Mouse (Mus musculus) intestine, postnatal 0 days (tissue): ENCODE measurements around the gene Hspa1a. TPM values are rescaled to one million over a fixed set of nuclear protein-coding genes. Genes with fewer than 3 reads are reported as not detected.
"Not testable (repeated sequence)": the region's sequence is repeated elsewhere in the genome, so short reads cannot be mapped to it uniquely, and the experiment has no call there.

Experiments used
- ATAC-seq: fragments of 200-750 bp; cut with Nextera tagmentation; 2 replicates; pipeline ENCODE4 v1.8.0; 2017; ENCODE audit warnings: mild to moderate bottlenecking, moderate TSS enrichment, moderate library complexity
- H3K27ac ChIP-seq: fragments of 300-500 bp; sonication (generic); 2 replicates; pipeline ENCODE4 v1.5.1; 2014; ENCODE audit warnings: mild to moderate bottlenecking, low read depth, low read length, moderate library complexity
- H3K27me3 ChIP-seq: fragments of 300-500 bp; sonication (generic); replicated peaks from 2 replicates; pipeline ENCODE4 v1.6.1; 2014; ENCODE audit warnings: low read length, mixed read lengths; ENCODE audit not compliant: control insufficient read depth, insufficient read depth
- H3K36me3 ChIP-seq: fragments of 300-500 bp; sonication (generic); 2 replicates; pipeline ENCODE4 v1.6.1; 2014; ENCODE audit warnings: mild to moderate bottlenecking, moderate library complexity; ENCODE audit not compliant: control insufficient read depth, insufficient read depth
- H3K4me1 ChIP-seq: fragments of 300-500 bp; sonication (generic); replicated peaks from 2 replicates; pipeline ENCODE4 v1.6.1; 2014; ENCODE audit warnings: antibody characterized with exemption, low read length, mixed read lengths; ENCODE audit not compliant: control insufficient read depth, insufficient read depth
- H3K4me2 ChIP-seq: fragments of 300-500 bp; sonication (generic); replicated peaks from 2 replicates; pipeline ENCODE4 v1.6.1; 2014; ENCODE audit warnings: low read depth, mild to moderate bottlenecking, moderate library complexity
- H3K4me3 ChIP-seq: fragments of 300-500 bp; sonication (generic); 2 replicates; pipeline ENCODE4 v1.5.1; 2014; ENCODE audit warnings: low read depth, low read length
- H3K9ac ChIP-seq: fragments of 300-500 bp; sonication (generic); 2 replicates; pipeline ENCODE4 v1.6.1; 2014; ENCODE audit warnings: mild to moderate bottlenecking, low read depth, low read length
- H3K9me3 ChIP-seq: fragments of 300-500 bp; sonication (generic); 2 replicates; pipeline ENCODE4 v1.6.1; 2016; ENCODE audit warnings: mixed run types; ENCODE audit not compliant: control insufficient read depth
- CTCF ChIP-seq: sonication (generic); IDR thresholded peaks from 2 replicates; pipeline ENCODE4 v1.5.1; 2016; ENCODE audit warnings: low read depth, mild to moderate bottlenecking, control low read depth, antibody characterized with exemption, moderate library complexity
- WGBS: fragments of 180-500 bp; shearing (Covaris S2); extraction: QIAGEN DNeasy Blood & Tissue Kit; methylation state at CpG from one replicate; pipeline ENCODE4 v1.1.7; 2014; 5-methylcytosine and 5-hydroxymethylcytosine counted together
- polyA plus RNA-seq: library from polyadenylated mRNA; unstranded; fragments of >200 nt; fragmentation: Nextera tagmentation; extraction: Ambion mirVana; gene quantifications from 2 replicates; pipeline ENCODE4 v1.2.1, GENCODE M21; 2015

The Hspa1a gene
- polyA plus RNA-seq, 1 experiment from 2014 or later = 6.5 TPM

- no peak overlapping the region for H3K4me3 ChIP-seq
- ATAC-seq = no peak
- H3K27ac ChIP-seq = no peak overlapping the region
- 78% methylated on average over 3 of the region's 3 CpGs for WGBS
- H3K4me2 ChIP-seq = no peak overlapping the region
- H3K9me3 ChIP-seq = no peaks in the 10 kb centered on the region
- H3K27me3 ChIP-seq = no peaks in the 10 kb centered on the region
- 0 out of 2 replicates have a peak, but pooled peaks cover 6% of the 10 kb centered on the region for H3K4me1 ChIP-seq
- no peak overlapping the region for H3K9ac ChIP-seq
- TF ChIP-seq CTCF = no peak
- H3K36me3 ChIP-seq = no peaks in the 10 kb centered on the region
Measured at GRCm38 (mm10) chr17:34975581-34976492, 3.9 kb upstream of the Hspa1a start.

GRCm38 (mm10) chr17:34971694-34972068 lies 275 bp downstream of the Hspa1a start:
- ATAC-seq = peak; percentile 48; the same call in 1 of the 2 replicates
- Histone ChIP-seq H3K4me3 (peak overlapping the region; percentile 28), H3K4me2 (peak overlapping the region; percentile 64), H3K27me3 (peaks cover 15% of the 10 kb centered on the region)
- H3K9me3 ChIP-seq, H3K4me1 ChIP-seq, H3K9ac ChIP-seq, H3K27ac ChIP-seq, H3K36me3 ChIP-seq: not testable (repeated sequence)
- WGBS = 5% methylated on average over 19 of the region's 43 CpGs

GRCm38 (mm10) chr17:34970850-34971249 lies 1.1 kb downstream of the Hspa1a start:
- H3K4me1 ChIP-seq, H3K4me3 ChIP-seq, H3K4me2 ChIP-seq, H3K36me3 ChIP-seq, H3K9me3 ChIP-seq, ATAC-seq, H3K27ac ChIP-seq, H3K9ac ChIP-seq: not testable (repeated sequence)
- peaks cover 15% of the 10 kb centered on the region for H3K27me3 ChIP-seq
- WGBS = 37% methylated on average over 18 of the region's 37 CpGs

- peaks cover 15% of the 10 kb centered on the region for H3K27me3 ChIP-seq
- not testable (repeated sequence) for H3K9ac ChIP-seq, ATAC-seq, H3K27ac ChIP-seq, H3K4me1 ChIP-seq, H3K9me3 ChIP-seq, H3K4me2 ChIP-seq, H3K36me3 ChIP-seq, H3K4me3 ChIP-seq
- WGBS = 59% methylated on average over 6 of the region's 11 CpGs
Measured at GRCm38 (mm10) chr17:34969822-34970221, 2.1 kb downstream of the Hspa1a start, which contains the start of gene Gm20481. Gene Gm20481, plus strand, starts transcription at chr17:34969912.

GRCm38 (mm10) chr17:34965627-34966026 lies 6.3 kb downstream of the Hspa1a start:
- Histone ChIP-seq H3K27ac (no peak overlapping the region), H3K4me3 (no peak overlapping the region), H3K4me2 (no peak overlapping the region), H3K9ac (no peak overlapping the region), H3K9me3 (no peaks in the 10 kb centered on the region), H3K27me3 (peaks cover 15% of the 10 kb centered on the region), H3K4me1 (0 out of 2 replicates have a peak, but pooled peaks cover 2% of the 10 kb centered on the region), H3K36me3 (no peaks in the 10 kb centered on the region)
- no peak for TF ChIP-seq CTCF
- 49% methylated on average over 5 of the region's 5 CpGs for WGBS
- no peak for ATAC-seq

- Histone ChIP-seq H3K4me1 (0 out of 2 replicates have a peak, but pooled peaks cover 2% of the 10 kb centered on the region), H3K4me3 (no peak overlapping the region), H3K9me3 (no peaks in the 10 kb centered on the region), H3K27me3 (peaks cover 15% of the 10 kb centered on the region), H3K27ac (no peak overlapping the region; the same call in 1 of the 2 replicates), H3K4me2 (no peak overlapping the region), H3K36me3 (no peaks in the 10 kb centered on the region), H3K9ac (no peak overlapping the region)
- 26% methylated on average over 1 of the region's 1 CpGs for WGBS
- no peak for TF ChIP-seq CTCF
- ATAC-seq = no peak
Measured at GRCm38 (mm10) chr17:34964640-34965049, 7.3 kb downstream of the Hspa1a start.
